Mouse (Mus musculus) stomach, embryonic 16.5 days (tissue): Measurements from ENCODE around the gene Esp36. TPM values are rescaled to one million over a fixed set of nuclear protein-coding genes. Genes with fewer than 3 reads are reported as not detected.
"Not testable (repeated sequence)": the region's sequence is repeated elsewhere in the genome, so short reads cannot be mapped to it uniquely, and the experiment has no call there.

Experiments used
- ATAC-seq: fragments of 200-750 bp; cut with Nextera tagmentation; 2 replicates; pipeline ENCODE4 v1.8.0; 2017; ENCODE audit warnings: moderate number of reproducible peaks, moderate TSS enrichment; ENCODE audit not compliant: insufficient read depth, low FRiP score
- H3K27ac ChIP-seq: fragments of 300-500 bp; sonication (generic); 2 replicates; pipeline ENCODE4 v1.5.1; 2014; ENCODE audit warnings: low read length
- H3K27me3 ChIP-seq: fragments of 300-500 bp; sonication (generic); 2 replicates; pipeline ENCODE4 v1.6.1; 2014; ENCODE audit warnings: low read length, control low read depth, mixed read lengths; ENCODE audit not compliant: control insufficient read depth, insufficient read depth
- H3K36me3 ChIP-seq: fragments of 300-500 bp; sonication (generic); 2 replicates; pipeline ENCODE4 v1.6.1; 2014; ENCODE audit warnings: low read length; ENCODE audit not compliant: control insufficient read depth, insufficient read depth
- H3K4me1 ChIP-seq: fragments of 300-500 bp; sonication (generic); 2 replicates; pipeline ENCODE4 v1.6.1; 2014; ENCODE audit warnings: low read length, control low read depth, mixed read lengths; ENCODE audit not compliant: control insufficient read depth, insufficient read depth
- H3K4me2 ChIP-seq: fragments of 300-500 bp; sonication (generic); 2 replicates; pipeline ENCODE4 v1.6.1; 2014; ENCODE audit warnings: low read depth, low read length, mixed read lengths
- H3K4me3 ChIP-seq: fragments of 300-500 bp; sonication (generic); replicated peaks from 2 replicates; pipeline ENCODE4 v1.5.1; 2014; ENCODE audit warnings: mild to moderate bottlenecking, low read length
- H3K9ac ChIP-seq: fragments of 300-500 bp; sonication (generic); 2 replicates; pipeline ENCODE4 v1.6.1; 2014; ENCODE audit warnings: low read length
- H3K9me3 ChIP-seq: fragments of 300-500 bp; sonication (generic); replicated peaks from 2 replicates; pipeline ENCODE4 v1.6.1; 2016; ENCODE audit warnings: low read length, control low read depth; ENCODE audit not compliant: control insufficient read depth
- WGBS: fragments of 180-500 bp; shearing (Covaris S2); extraction: QIAGEN DNeasy Blood & Tissue Kit; methylation state at CpG from one replicate; pipeline ENCODE4 v1.1.7; 2014; 5-methylcytosine and 5-hydroxymethylcytosine counted together
- polyA plus RNA-seq: library from polyadenylated mRNA; unstranded; fragments of >200 nt; fragmentation: Nextera tagmentation; extraction: Ambion mirVana; gene quantifications from 2 replicates; pipeline ENCODE4 v1.2.1, GENCODE M21; 2015

The Esp36 gene
- not detected in 2 replicates for polyA plus RNA-seq

- H3K4me2 ChIP-seq, result no peak within 1 kb of the TSS
- H3K9me3 ChIP-seq, result no peaks in the 10 kb centered on the region
- H3K4me3 ChIP-seq, result no peak within 1 kb of the TSS
- ATAC-seq, result no peak
- H3K27ac ChIP-seq, result no peak within 1 kb of the TSS
- no peak within 1 kb of the TSS for H3K9ac ChIP-seq
- H3K4me1 ChIP-seq, result no peaks in the 10 kb centered on the region
- no peaks in the 10 kb centered on the region for H3K36me3 ChIP-seq
- H3K27me3 ChIP-seq, result no peaks in the 10 kb centered on the region
- 77% methylated on average over 2 of the region's 2 CpGs for WGBS
Measured at GRCm38 (mm10) chr17:38420085-38420484, at the start of gene Esp36. Esp36 (minus strand) TSS chr17:38420185.

DNA sequence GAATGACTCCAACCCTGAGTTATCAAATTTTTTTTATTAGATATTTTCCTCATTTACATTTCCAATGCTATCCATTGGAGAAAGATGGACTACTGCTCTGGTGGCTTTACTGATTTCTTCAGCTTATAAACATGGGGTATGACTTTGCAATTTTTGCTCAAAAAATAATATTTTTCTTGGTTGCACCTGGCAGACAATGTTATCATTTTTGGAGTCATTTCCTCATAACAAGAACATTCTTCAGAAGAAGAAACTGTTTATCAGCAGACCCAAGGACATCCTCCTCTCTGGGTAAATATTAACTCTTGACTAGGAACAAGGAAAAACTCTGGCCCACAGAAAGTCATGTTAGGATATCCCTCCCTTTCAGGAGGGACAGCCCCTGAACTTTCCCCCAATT, 36.2 kb upstream of the Esp36 start:
- not testable (repeated sequence) for H3K4me3 ChIP-seq, H3K9ac ChIP-seq, H3K36me3 ChIP-seq, H3K4me2 ChIP-seq, H3K9me3 ChIP-seq, ATAC-seq, H3K4me1 ChIP-seq, H3K27me3 ChIP-seq, H3K27ac ChIP-seq

DNA sequence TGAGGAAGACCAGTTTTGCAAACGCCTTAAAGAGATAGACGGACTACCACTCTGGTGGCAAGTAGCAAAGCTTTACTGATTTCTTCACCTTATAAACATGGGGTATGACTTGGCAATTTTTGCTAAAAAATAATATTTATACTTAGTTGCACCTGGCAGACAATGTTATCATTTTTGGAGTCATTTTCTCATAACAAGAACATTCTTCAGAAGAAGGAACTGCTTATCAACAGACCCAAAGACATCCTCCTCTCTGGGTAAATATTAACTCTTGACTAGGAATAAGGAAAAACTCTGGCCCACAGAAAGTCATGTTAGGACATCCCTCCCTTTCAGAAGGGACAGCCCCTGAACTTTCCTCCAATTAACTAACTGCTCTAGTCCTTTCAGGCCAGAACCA, 30.7 kb upstream of the Esp36 start:
- Histone ChIP-seq H3K27ac (no peak overlapping the region), H3K27me3 (no peaks in the 10 kb centered on the region), H3K9ac (no peak overlapping the region), H3K9me3 (0 out of 2 replicates have a peak, but pooled peaks cover 3% of the 10 kb centered on the region), H3K4me2 (no peak overlapping the region), H3K4me1 (no peaks in the 10 kb centered on the region), H3K4me3 (no peak overlapping the region), H3K36me3 (no peaks in the 10 kb centered on the region)
- WGBS, result 92% methylated on average over 2 of the region's 2 CpGs
- no peak for ATAC-seq

DNA sequence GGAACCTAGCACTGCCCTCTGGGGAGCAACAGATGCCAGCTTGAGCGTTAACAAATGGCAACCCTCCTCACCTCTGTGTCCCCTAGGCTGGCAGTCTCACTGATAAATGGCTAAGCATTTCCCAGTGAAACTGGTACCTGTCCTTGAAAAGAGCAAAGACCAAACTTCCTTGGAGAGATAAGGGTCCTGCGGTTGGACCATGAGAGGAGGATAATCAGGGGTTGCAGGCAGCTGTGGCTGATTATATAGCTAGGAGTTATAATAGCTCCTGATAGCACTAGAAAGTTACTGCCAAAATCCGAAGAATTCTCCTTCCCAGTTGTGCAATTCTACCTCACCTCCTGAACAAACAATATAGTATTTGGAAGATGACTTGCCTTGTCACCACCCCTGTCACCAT, 13.8 kb downstream of the Esp36 start:
- Histone ChIP-seq H3K27ac (no peak overlapping the region), H3K9me3 (0 out of 2 replicates have a peak, but pooled peaks cover 2% of the 10 kb centered on the region), H3K9ac (no peak overlapping the region), H3K4me2 (no peak overlapping the region), H3K36me3 (no peaks in the 10 kb centered on the region), H3K4me3 (no peak overlapping the region), H3K4me1 (no peaks in the 10 kb centered on the region), H3K27me3 (no peaks in the 10 kb centered on the region)
- ATAC-seq, result no peak
- WGBS, result 64% methylated on average over 3 of the region's 3 CpGs

- no peaks in the 10 kb centered on the region for H3K27me3 ChIP-seq
- no peaks in the 10 kb centered on the region for H3K9me3 ChIP-seq
- H3K9ac ChIP-seq, result no peak overlapping the region
- H3K36me3 ChIP-seq, result no peaks in the 10 kb centered on the region
- ATAC-seq, result no peak
- no peaks in the 10 kb centered on the region for H3K4me1 ChIP-seq
- H3K4me3 ChIP-seq, result no peak overlapping the region
- WGBS, result 67% methylated on average over 2 of the region's 2 CpGs
- H3K4me2 ChIP-seq, result no peak overlapping the region
- no peak overlapping the region for H3K27ac ChIP-seq
Measured at GRCm38 (mm10) chr17:38391821-38392220, 28.2 kb downstream of the Esp36 start.

Other genes with a start within 250 kb of the Esp36 start
- gene Olfr134, start 248.8 kb downstream of the Esp36 start, polyA plus RNA-seq, result not detected in 2 replicates
- not detected in 2 replicates for gene Olfr135, start 215.8 kb downstream of the Esp36 start, polyA plus RNA-seq
- not detected in 2 replicates for gene Olfr138, start 159.2 kb downstream of the Esp36 start, polyA plus RNA-seq
- not detected in 2 replicates for gene Olfr137, start 112.6 kb downstream of the Esp36 start, polyA plus RNA-seq
- gene Olfr136, start 90.4 kb downstream of the Esp36 start, polyA plus RNA-seq, result not detected in 2 replicates
- not detected in 2 replicates for gene Esp34, start 134.0 kb upstream of the Esp36 start, polyA plus RNA-seq
- gene Esp31, start 219.3 kb upstream of the Esp36 start, polyA plus RNA-seq, result not detected in 2 replicates